Mouse (Mus musculus) heart, embryonic 13.5 days (tissue): Measurements from ENCODE around the gene Pcbd1. TPM values are rescaled to one million over a fixed set of nuclear protein-coding genes. Genes with fewer than 3 reads are reported as not detected.
"Not testable (repeated sequence)": the region's sequence is repeated elsewhere in the genome, so short reads cannot be mapped to it uniquely, and the experiment has no call there.

ENCODE experiments used
- ATAC-seq: fragments of 200-750 bp; cut with Nextera tagmentation; 2 replicates; pipeline ENCODE4 v1.8.0; 2017; ENCODE audit warnings: moderate TSS enrichment; ENCODE audit not compliant: insufficient number of reproducible peaks, low FRiP score, low TSS enrichment; ENCODE audit errors: extremely low read depth
- H3K27ac ChIP-seq: fragments of 300-500 bp; sonication (generic); replicated peaks from 2 replicates; pipeline ENCODE4 v1.5.1; 2015; ENCODE audit warnings: moderate library complexity, mild to moderate bottlenecking, inconsistent platforms
- H3K27me3 ChIP-seq: fragments of 300-500 bp; sonication (generic); replicated peaks from 2 replicates; pipeline ENCODE4 v1.6.1; 2015; ENCODE audit warnings: mild to moderate bottlenecking, inconsistent platforms
- H3K36me3 ChIP-seq: fragments of 300-500 bp; sonication (generic); 2 replicates; pipeline ENCODE4 v1.6.1; 2015; ENCODE audit warnings: mild to moderate bottlenecking, inconsistent platforms
- H3K4me1 ChIP-seq: fragments of 300-500 bp; sonication (generic); 2 replicates; pipeline ENCODE4 v1.6.1; 2015; ENCODE audit warnings: inconsistent platforms
- H3K4me2 ChIP-seq: fragments of 300-500 bp; sonication (generic); 2 replicates; pipeline ENCODE4 v1.6.1; 2015; ENCODE audit warnings: inconsistent platforms, mild to moderate bottlenecking, moderate library complexity
- H3K4me3 ChIP-seq: fragments of 300-500 bp; sonication (generic); 2 replicates; pipeline ENCODE4 v1.5.1; 2015; ENCODE audit warnings: moderate library complexity, mild to moderate bottlenecking, inconsistent platforms
- H3K9ac ChIP-seq: fragments of 300-500 bp; sonication (generic); 2 replicates; pipeline ENCODE4 v1.6.1; 2015; ENCODE audit warnings: inconsistent platforms, mild to moderate bottlenecking, moderate library complexity
- H3K9me3 ChIP-seq: fragments of 300-500 bp; sonication (generic); 2 replicates; pipeline ENCODE4 v1.6.1; 2016; ENCODE audit warnings: inconsistent platforms
- WGBS: fragments of 180-500 bp; shearing (Covaris S2); methylation state at CpG from one replicate; pipeline ENCODE4 v1.1.7; 2015; ENCODE audit warnings: mixed read lengths; 5-methylcytosine and 5-hydroxymethylcytosine counted together
- polyA plus RNA-seq: library from polyadenylated mRNA; unstranded; fragments of >200 nt; fragmentation: Nextera tagmentation; extraction: Ambion mirVana; gene quantifications from 2 replicates; pipeline ENCODE4 v1.2.1, GENCODE M21; 2015

Gene Pcbd1
- polyA plus RNA-seq, 1 experiment from 2014 or later = 70.7 TPM

DNA sequence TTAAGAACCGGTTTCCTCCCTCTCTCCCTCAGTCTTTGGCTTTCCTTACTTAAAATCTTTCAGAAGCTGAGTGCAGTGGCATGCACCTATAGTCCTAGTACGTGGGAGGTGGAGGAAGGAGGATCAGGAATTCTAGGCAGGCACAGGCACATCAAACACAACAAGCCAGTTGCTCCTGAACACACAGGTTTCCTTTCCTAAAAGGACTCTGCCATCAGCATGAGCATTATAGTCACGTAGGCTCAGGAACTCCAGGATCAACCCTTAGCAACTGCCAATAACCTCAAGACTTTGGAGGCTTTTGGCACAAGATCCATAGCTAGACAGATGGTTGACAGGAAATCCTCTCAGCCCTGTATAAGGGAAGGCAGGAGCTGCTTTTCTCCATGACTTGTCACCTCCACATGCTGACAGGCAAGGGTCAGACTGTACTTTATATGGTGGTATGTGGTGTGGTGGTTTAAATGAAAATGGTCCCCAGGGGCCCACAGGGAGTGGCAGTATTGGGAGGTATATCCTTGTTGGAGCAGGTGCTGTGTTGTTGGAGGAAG lies 14.5 kb downstream of the Pcbd1 start:
- Histone ChIP-seq H3K9ac (no peak overlapping the region), H3K9me3 (no peaks in the 10 kb centered on the region), H3K4me1 (no peaks in the 10 kb centered on the region), H3K4me2 (no peak overlapping the region), H3K4me3 (no peak overlapping the region), H3K27me3 (no peaks in the 10 kb centered on the region), H3K36me3 (peaks cover 97% of the 10 kb centered on the region), H3K27ac (no peak overlapping the region)
- 79% methylated on average over 3 of the region's 3 CpGs for WGBS
- ATAC-seq = no peak; the same call in 1 of the 2 replicates

DNA sequence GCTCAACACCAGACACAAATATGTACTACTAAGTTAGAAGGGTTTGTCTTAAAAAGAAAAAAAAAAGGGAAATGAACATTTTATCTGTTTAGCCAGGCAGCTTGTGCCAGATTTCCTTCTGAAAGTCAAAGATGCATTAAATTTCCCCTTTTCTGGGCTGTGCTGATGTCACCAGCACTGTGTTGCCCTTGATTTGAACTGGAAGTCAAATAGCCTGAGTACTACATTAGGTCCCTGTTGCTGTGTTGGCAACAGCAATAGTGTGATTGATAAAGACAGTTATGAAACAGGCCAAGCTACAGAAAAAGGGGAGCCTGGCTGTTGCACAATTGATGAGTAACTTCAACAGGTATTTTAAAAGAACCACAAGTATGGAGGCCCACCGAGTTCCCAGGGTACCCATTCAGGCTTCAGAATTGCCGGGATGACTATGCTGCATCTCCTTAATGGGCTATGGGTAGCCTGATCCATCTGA lies 25.2 kb downstream of the Pcbd1 start:
- Histone ChIP-seq H3K36me3 (peaks cover 61% of the 10 kb centered on the region), H3K27ac (no peak overlapping the region), H3K4me2 (no peak overlapping the region), H3K9me3 (no peaks in the 10 kb centered on the region), H3K27me3 (no peaks in the 10 kb centered on the region), H3K9ac (no peak overlapping the region), H3K4me1 (no peaks in the 10 kb centered on the region), H3K4me3 (no peak overlapping the region)
- no peak for ATAC-seq
- 79% methylated on average over 2 of the region's 2 CpGs for WGBS

DNA sequence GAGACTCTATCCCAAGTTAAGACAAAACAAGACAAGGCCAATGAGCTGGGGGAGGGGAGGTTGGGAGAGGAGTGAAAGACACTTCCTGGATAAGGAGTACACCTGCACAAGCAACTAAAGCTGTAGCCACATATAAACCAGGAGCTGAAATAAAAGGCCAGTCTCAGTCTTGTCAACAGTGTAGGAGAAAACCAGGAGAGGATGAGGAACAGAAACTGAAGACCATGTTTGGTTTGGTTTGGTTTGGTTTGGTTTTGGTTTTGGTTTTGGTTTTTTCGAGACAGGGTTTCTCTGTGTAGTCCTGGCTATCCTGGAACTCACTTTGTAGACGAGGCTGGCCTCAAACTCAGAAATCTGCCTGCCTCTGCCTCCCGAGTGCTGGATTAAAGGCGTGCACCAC lies 32.6 kb downstream of the Pcbd1 start:
- H3K4me2 ChIP-seq, ATAC-seq: not testable (repeated sequence)
- WGBS = 88% methylated on average over 4 of the region's 4 CpGs

DNA sequence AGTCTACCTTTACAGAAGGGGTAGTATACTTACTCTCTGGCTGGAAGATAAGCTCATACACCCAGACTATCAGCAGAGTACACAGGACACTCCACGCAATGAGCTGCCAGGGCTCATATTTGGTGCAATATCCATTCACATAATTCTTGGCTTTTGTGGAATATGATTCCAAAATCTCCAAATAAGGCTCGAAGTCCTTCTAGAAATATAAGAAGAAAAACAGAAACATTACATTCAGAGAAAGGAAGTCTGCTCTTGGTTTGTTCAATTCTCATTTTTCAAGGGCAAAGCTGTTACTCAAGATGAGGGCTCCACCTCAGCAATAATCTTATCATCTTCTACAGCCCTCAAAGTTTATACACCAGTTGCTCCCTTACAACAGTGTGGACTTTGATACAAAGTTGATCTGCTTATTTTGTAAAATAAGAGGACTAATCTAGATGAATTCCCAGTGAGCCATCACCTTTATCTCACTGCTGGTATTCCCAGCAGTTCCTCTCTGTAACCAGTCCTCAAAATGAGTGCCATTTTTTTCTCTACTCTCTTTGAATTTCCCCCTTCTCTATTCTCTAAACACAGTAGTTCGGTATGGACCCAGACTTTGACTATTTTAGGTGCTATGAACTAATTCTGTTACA lies 34.3 kb downstream of the Pcbd1 start:
- Histone ChIP-seq H3K9ac (no peak overlapping the region), H3K4me2 (no peak overlapping the region), H3K4me3 (no peak overlapping the region), H3K9me3 (no peaks in the 10 kb centered on the region), H3K36me3 (peaks cover 36% of the 10 kb centered on the region), H3K4me1 (no peaks in the 10 kb centered on the region), H3K27ac (no peak overlapping the region), H3K27me3 (no peaks in the 10 kb centered on the region)
- WGBS = 73% methylated on average over 3 of the region's 3 CpGs
- ATAC-seq = no peak

More for the DNA sequence above, 32.6 kb downstream of the Pcbd1 start:
- not testable (repeated sequence) for H3K27me3 ChIP-seq, H3K4me3 ChIP-seq, H3K9ac ChIP-seq, H3K9me3 ChIP-seq, H3K4me1 ChIP-seq, H3K27ac ChIP-seq
- peaks cover 36% of the 10 kb centered on the region for H3K36me3 ChIP-seq

DNA sequence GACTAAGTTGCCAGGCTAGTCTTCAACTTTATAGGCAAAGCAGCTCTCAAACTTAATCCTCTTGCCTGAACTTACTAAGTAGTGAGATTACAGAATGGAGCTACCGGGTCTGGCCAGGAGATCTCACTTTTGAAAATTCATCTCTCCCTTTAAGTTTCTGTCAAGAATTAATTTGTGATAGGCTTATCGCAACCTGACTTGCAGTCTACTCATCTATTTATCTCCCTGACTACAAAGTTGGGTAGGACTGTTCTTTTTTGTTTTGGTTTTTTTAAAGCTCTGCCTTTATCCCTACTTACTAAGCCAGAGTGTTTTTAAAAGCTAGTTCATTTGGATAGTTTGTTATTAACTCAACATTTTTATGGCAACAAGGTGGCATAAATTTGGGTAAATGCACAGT lies 35.3 kb downstream of the Pcbd1 start:
- no peak overlapping the region for H3K4me2 ChIP-seq

DNA sequence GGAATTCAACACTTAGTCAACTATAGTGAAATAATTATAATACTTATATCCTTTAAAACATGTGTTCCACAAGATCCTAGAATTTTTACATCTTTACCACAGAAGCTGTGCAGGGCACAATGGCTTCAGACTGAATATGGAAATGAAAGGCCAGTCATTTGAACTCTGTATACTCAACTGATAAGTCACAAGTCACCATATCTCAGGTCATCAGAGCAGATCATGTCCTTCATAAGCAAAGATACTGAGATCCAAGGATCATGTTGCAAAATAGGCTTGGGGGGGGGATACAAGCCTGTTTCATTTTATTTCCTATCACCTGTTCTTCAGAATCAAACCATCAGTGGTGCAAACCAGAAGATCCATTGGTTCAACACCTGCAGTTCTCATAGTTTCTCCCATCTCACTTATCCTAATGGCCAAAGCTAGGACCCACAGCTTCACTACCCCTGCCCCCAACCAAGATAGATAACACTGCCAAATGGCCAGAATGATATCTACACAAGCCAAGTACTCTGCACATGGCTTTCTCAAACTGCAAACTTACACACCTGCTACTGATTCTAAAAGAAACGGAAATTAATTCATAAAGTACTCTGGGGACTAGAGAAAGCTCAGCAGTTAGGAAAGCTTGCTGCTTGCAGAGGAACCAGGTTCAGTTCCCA lies 39.7 kb downstream of the Pcbd1 start:
- Histone ChIP-seq H3K27me3 (no peaks in the 10 kb centered on the region), H3K36me3 (peaks cover 30% of the 10 kb centered on the region), H3K9ac (no peak overlapping the region), H3K9me3 (no peaks in the 10 kb centered on the region), H3K4me2 (no peak overlapping the region), H3K27ac (no peak overlapping the region), H3K4me1 (no peaks in the 10 kb centered on the region), H3K4me3 (no peak overlapping the region)
- ATAC-seq = no peak
- WGBS = 93% methylated on average over 1 of the region's 1 CpGs

More for the DNA sequence above, 35.3 kb downstream of the Pcbd1 start:
- no peaks in the 10 kb centered on the region for H3K27me3 ChIP-seq
- H3K27ac ChIP-seq = no peak overlapping the region
- H3K4me1 ChIP-seq = no peaks in the 10 kb centered on the region
- H3K9ac ChIP-seq = no peak overlapping the region
- 75% methylated on average over 2 of the region's 2 CpGs for whole genome bisulfite sequencing
- no peak for ATAC-seq
- no peak overlapping the region for H3K4me3 ChIP-seq
- peaks cover 36% of the 10 kb centered on the region for H3K36me3 ChIP-seq
- H3K9me3 ChIP-seq = no peaks in the 10 kb centered on the region

DNA sequence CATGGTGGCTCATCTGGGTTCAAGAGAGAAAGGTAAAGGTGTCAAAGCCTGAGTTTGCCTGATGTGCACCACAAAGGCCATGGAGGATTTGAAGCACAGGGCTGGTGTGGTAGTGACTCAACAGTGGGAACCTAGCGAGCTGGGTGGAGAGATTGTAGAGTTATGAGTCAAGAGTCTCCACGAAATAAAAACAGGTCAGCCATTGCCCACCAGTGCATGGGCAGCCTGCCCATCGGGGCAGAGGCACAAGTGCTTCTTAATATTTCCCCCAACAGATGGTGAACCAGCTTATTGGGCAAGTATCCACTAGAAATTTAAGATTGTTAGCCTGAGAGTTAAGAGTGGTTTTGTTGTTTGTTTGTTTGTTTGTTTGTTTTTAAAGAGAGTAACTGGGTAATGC lies 41.8 kb downstream of the Pcbd1 start:
- H3K27me3 ChIP-seq = no peaks in the 10 kb centered on the region
- WGBS = 81% methylated on average over 3 of the region's 3 CpGs

DNA sequence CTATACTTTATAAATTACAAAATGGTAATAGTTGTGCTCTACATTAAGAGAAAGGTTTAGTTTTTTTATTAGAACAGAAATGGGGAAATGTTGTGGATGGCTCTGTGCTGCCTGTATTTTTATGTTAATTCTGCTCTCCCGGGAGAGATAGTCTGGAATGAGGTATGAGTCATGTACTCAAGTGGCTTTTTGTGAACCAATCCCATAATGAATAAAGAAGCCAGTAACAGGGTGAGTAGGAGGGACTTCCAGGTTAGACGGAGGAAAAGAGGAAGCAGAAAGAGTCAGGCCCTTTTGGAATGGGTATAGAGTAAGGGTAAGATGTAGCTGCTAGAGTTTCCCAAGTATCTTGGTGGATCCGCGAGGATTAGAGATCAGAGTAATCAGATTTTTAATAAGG lies 44.9 kb downstream of the Pcbd1 start:
- ATAC-seq = no peak
- H3K36me3 ChIP-seq = peaks cover 29% of the 10 kb centered on the region
- H3K27me3 ChIP-seq = no peaks in the 10 kb centered on the region
- no peak overlapping the region for H3K4me3 ChIP-seq
- H3K9me3 ChIP-seq = no peaks in the 10 kb centered on the region
- H3K4me1 ChIP-seq = no peaks in the 10 kb centered on the region
- no peak overlapping the region for H3K9ac ChIP-seq
- WGBS = 67% methylated on average over 4 of the region's 4 CpGs
- H3K4me2 ChIP-seq = no peak overlapping the region
- no peak overlapping the region for H3K27ac ChIP-seq

More for the DNA sequence above, 41.8 kb downstream of the Pcbd1 start:
- Histone ChIP-seq H3K36me3 (peaks cover 30% of the 10 kb centered on the region), H3K9ac (no peak overlapping the region), H3K9me3 (no peaks in the 10 kb centered on the region), H3K4me2 (no peak overlapping the region), H3K27ac (no peak overlapping the region), H3K4me3 (no peak overlapping the region), H3K4me1 (no peaks in the 10 kb centered on the region)
- no peak for ATAC-seq

DNA sequence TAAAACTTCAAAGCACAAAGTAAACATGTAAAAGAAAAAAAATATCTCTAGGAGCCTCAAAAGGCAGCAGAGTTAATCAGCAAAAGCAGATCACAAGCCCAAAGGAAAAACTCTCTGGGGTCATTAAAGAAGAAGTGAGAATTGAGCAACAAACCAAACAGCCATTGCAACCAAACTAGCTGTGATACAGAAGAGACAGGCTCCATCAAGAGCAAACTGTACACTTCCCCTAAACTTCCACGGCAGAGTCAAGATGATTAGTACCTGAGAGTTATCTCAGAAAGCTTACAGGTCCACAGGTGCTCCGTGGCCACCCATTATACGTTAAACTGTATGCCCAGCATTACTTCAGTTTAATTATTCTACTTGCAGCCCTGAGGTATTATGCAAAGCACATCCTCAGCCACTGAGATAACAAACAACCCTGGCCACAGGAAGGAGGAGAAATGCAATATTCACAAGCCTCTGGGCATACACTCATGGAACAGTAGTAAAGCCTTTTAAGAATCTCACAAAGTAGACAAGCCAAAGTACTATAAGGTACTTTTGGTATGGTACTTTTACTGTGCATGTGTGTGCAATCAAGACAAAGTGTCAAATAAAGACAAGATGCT lies 46.2 kb downstream of the Pcbd1 start:
- Histone ChIP-seq H3K9me3 (no peaks in the 10 kb centered on the region), H3K27me3 (no peaks in the 10 kb centered on the region), H3K4me3 (no peak overlapping the region), H3K27ac (no peak overlapping the region), H3K9ac (no peak overlapping the region), H3K4me2 (no peak overlapping the region), H3K36me3 (peaks cover 30% of the 10 kb centered on the region), H3K4me1 (no peaks in the 10 kb centered on the region)
- no peak for ATAC-seq
- WGBS = 50% methylated on average over 3 of the region's 3 CpGs

DNA sequence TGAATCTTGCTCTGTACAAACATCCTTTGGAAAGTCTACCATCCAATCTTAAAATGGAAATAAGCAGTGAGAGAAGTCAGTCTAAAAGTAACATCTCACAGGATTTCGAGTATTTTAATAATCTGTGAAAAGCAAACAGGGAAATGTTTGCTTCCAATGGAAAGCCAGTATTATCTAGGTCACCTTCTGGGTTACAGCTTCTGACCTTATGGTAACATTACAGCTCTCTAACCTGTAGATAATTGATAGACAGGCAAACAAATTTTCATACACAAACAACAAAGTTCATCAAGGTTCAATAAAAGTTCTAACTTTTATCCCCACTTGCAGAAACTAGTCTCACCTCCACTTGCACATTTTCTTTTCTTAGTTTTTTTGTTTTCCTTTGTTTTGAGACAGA lies 48.4 kb downstream of the Pcbd1 start:
- ATAC-seq = no peak
- H3K27me3 ChIP-seq = no peaks in the 10 kb centered on the region
- H3K36me3 ChIP-seq = peaks cover 29% of the 10 kb centered on the region
- H3K4me1 ChIP-seq = no peaks in the 10 kb centered on the region
- H3K4me2 ChIP-seq = no peak overlapping the region
- H3K4me3 ChIP-seq = no peak overlapping the region
- H3K9ac ChIP-seq = no peak overlapping the region
- no peaks in the 10 kb centered on the region for H3K9me3 ChIP-seq
- H3K27ac ChIP-seq = no peak overlapping the region
- WGBS = 61% methylated on average over 1 of the region's 1 CpGs

DNA sequence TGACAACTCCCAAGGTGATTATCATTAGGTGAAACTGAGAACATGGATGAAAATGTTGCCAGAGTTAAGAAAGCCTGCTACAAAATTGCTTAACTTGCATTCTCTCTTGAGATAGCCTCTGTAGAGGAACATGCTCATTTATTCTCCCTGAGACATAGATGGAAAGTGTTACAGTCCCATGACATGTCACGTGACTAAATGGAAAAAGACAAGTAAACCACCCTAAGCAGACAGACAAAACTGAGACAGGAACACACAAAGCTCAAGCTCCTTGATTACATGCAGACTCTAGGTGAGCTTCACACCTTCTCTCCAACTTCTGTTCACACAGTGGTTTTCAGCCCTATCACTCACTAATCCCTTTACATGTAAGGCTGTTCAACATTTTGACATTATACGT lies 54.2 kb downstream of the Pcbd1 start:
- no peaks in the 10 kb centered on the region for H3K9me3 ChIP-seq
- H3K4me2 ChIP-seq = no peak overlapping the region
- peaks cover 16% of the 10 kb centered on the region for H3K4me1 ChIP-seq
- no peak overlapping the region for H3K27ac ChIP-seq
- H3K4me3 ChIP-seq = no peak overlapping the region
- no peaks in the 10 kb centered on the region for H3K27me3 ChIP-seq
- 83% methylated on average over 2 of the region's 2 CpGs for WGBS
- H3K36me3 ChIP-seq = peaks cover 25% of the 10 kb centered on the region
- no peak for ATAC-seq
- H3K9ac ChIP-seq = no peak overlapping the region
